Mouse (Mus musculus) ES-Bruce4 (cell line): ENCODE measurements around the gene Dmbx1.

Experiments
- CTCF ChIP-seq: IDR thresholded peaks from one replicate; pipeline ENCODE4 v1.8.1; 2011; ENCODE audit warnings: low read depth, low read length
- POLR2A ChIP-seq: IDR thresholded peaks from one replicate; pipeline ENCODE4 v1.8.1; 2011; ENCODE audit warnings: low read length; ENCODE audit not compliant: insufficient read depth

- TF ChIP-seq POLR2A (no peak), CTCF (no peak)
These were observed 19.8 kb downstream of the Dmbx1 start for GRCm38 (mm10) chr4:115919911-115920310.
